Mouse (Mus musculus) heart, postnatal 14 days (tissue): ENCODE results near the gene Srpx. TPM values are rescaled to one million over a fixed set of nuclear protein-coding genes. Genes with fewer than 3 reads are reported as not detected.

ENCODE experiments used
- DNase-seq, 2 experiments: peaks; one replicate each; pipeline ENCODE4 v3.0.0; 2021 to 2022
- intact Hi-C: fragments of 180-260 bp; cut with DNase I; formaldehyde crosslinking; loops from one replicate; pipeline ENCODE4 v1.15.1; 2025
- long read RNA-seq, 2 experiments: library from polyadenylated mRNA; stranded (forward); transcript quantifications; one replicate each; pipeline ENCODE4 v2.0.0; 2021
- total RNA-seq, 2 experiments: library from RNA; stranded (reverse); gene quantifications; 2 replicates each; pipeline ENCODE4 v1.2.3; 2021

Gene Srpx
- total RNA-seq, result 1 to 10 TPM; 4.9 to 8.8 TPM
- long read RNA-seq, experiment 1, partial matches to known transcripts, result 0 of 5 reads
- long read RNA-seq, experiment 1, other reads (novel, unspliced or antisense), result 0 of 5 reads
- long read RNA-seq, experiment 2, partial matches to known transcripts, result 0 of 4 reads
- long read RNA-seq, experiment 2, other reads (novel, unspliced or antisense), result 0 of 4 reads

DNA sequence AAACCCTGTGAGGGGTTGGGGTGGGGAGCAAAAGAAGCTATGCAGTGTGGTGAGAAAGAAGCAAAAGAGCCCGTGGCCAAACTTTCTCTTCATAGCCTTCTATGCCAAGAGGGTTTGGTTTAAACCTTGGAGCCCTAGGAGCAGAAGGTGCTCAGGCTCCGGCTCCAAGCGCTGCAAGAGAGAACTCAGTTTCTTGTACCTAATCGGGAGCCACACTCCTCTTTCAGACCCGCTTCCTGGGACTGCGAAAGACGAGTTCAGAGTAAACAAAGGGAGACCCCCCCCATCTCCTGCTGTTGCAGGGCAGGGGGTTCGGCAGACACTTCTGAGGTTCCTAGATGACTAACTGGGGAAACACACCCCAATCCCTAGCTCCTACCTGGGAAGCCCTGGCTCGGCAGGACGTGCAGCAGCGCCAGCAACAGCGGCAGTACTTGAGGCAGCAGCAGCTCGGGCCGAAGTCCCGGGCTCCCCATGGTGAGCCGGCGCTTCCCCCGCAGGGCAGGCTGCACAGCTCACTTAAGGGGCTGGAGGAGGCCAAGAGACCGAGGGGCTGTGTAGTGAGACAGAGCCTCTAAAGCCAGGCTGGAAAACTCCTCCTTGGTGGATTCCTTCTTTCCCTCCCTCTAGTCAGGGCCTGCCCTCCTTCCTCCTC lies at the start of gene Srpx:
Gene Srpx (minus strand): TSS at position 645 of the 655 bp plus-strand sequence.
- intact Hi-C loops, result no loop called here
- DNase-seq, result peak in 1 of 2 experiments; percentile 6

GRCm38 (mm10) chrX:10152390-10152789 lies 34.9 kb upstream of the Srpx start:
- intact Hi-C loops, result no loop called here
- no peak for DNase-seq

GRCm38 (mm10) chrX:10115780-10116179 lies 1.7 kb downstream of the Srpx start:
- intact Hi-C loops, result no loop called here
- no peak for DNase-seq

GRCm38 (mm10) chrX:10110736-10111135 lies 6.8 kb downstream of the Srpx start:
- no peak for DNase-seq
- intact Hi-C loops, result no loop called here

DNA sequence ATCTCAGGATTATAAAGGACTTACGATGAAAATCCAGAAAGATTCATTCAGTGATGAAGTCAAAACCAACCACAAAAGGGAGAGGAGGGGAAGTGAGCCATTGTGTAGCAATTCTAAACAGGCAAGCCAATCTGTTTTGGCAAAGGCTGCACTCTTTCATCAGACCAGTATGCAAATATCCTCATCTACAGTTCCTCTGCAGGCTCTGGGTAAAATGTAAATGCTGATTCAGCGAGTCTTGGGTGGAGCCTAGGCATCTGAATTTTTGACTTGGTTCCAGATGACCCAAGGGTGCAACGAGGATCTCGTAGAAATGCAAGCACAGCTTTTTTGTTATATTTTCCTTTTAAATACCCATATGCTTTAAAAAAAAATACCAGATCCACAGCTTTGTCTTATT lies 9.0 kb downstream of the Srpx start:
- intact Hi-C loops, result no loop called here

GRCm38 (mm10) chrX:10105475-10105874 lies 12.0 kb downstream of the Srpx start:
- intact Hi-C loops, result no loop called here
- DNase-seq, result no peak

More for the DNA sequence above, 9.0 kb downstream of the Srpx start:
- no peak for DNase-seq

DNA sequence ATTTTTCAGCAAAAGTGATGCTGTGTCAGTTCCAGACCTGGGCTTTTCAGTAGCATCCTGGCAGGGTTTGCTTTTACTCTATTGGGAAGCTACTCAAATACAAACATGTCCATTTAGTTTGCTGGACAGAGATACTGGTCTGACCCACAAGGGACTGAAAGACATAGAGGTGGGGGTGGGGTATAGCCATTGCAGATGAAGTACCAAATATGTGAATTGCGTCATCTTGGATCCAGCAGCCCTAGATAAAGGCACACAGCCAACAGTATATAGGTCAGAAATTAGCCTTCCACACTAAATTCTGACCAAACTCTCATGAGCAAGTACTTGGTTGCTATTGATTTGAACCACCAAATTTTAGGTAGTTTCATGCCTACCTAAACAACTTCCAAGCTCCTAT lies 14.8 kb downstream of the Srpx start:
- no peak for DNase-seq
- intact Hi-C loops, result no loop called here

GRCm38 (mm10) chrX:10095797-10096196 lies 21.7 kb downstream of the Srpx start:
- intact Hi-C loops, result no loop called here
- DNase-seq, result no peak

- no peak for DNase-seq
- intact Hi-C loops, result no loop called here
Observed at GRCm38 (mm10) chrX:10080385-10080784, 37.1 kb downstream of the Srpx start.

DNA sequence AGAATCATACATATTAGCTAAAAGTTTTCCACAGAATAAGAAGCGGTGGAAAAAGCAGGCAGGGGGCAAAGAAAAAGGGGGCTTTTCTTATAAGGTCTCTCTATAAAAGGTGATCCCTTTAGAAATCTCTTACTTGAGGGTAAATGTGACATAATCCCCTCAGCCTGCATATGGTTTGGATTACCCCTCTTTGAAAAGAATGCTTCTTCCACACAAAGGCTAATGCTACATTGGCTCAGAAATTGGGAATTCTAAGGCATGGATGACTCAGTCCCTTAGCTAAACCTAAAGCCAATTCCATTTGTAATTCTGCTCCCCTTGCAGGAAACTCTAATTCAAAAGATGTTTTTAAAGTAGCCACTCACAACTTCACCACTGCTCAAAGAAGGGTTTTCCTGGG lies 37.5 kb downstream of the Srpx start:
- no peak for DNase-seq
- intact Hi-C loops, result loop anchor here (10.0 kb wide), 1 partner anchor 125 kb away; no protein-coding TSS in a partner anchor

- no peak for DNase-seq
- intact Hi-C loops, result loop anchor here (10.0 kb wide), 1 partner anchor 131 kb away; no protein-coding TSS in a partner anchor
Observed at GRCm38 (mm10) chrX:10073966-10074365, 43.5 kb downstream of the Srpx start.

DNA sequence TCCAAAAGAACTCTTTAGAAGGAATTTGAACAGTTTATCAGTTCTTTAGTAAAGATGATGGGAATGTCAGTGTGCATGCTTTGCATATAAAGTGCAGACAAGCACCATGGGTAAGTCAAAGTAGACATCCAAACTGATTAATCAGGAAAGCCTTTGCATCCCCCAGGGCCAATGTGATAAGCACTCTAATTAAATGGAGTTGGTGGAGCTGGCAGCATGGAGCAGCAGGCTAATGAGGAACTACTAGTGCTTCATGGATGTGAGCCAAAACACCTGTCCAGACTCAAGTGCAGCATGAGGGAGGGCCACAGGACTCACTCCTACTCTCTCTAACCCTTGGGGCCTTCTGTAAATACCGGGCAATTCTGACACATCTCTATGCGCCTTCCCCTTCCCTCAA lies 46.0 kb downstream of the Srpx start:
- intact Hi-C loops, result loop anchor here (10.0 kb wide), 1 partner anchor 133 kb away; no protein-coding TSS in a partner anchor
- DNase-seq, result no peak

DNA sequence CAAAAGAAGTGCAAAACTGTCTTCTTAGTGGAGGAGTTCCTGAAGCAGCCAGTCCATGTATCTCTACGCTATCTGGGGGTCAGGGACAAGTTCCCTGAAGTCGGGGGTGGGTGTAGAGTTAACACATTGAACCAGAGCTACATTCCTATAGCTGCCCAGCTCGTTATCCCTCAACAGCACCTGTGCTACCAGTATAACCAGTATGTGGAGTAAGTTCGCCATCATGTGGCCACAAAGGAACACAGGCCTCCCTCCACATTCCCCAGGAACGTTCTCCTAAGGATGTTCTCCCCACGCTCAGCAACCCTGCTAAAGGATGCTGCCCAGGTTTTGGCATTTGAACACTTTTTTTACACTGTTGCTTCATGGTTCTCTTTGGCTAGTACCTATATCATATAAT lies 46.8 kb downstream of the Srpx start:
- intact Hi-C loops, result loop anchor here (10.0 kb wide), 1 partner anchor 134 kb away; no protein-coding TSS in a partner anchor
- peak in 1 of 2 experiments; percentile 15 for DNase-seq

GRCm38 (mm10) chrX:10069405-10069804 lies 48.1 kb downstream of the Srpx start:
- intact Hi-C loops, result no loop called here
- no peak for DNase-seq

GRCm38 (mm10) chrX:10063781-10064180 lies 53.7 kb downstream of the Srpx start:
- no peak for DNase-seq
- intact Hi-C loops, result no loop called here

DNA sequence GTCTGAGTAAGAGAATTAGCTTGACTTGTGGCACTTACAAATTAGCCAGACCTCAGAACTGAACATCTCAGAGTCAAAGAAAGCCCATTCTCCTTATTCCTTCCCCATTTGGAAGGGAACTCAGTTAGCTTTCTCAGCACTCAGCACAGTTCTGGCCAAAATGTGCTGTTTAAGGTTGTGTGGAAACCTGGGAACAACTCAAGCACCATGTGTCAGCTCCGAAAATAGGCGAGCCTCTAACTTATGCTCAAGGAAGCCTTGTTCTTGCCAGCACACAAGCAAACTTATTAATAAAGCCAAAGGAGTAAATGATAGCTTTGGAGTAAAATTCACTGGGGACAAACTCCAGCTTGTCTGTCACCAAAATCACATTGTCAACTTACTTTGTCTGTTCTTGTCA lies 54.1 kb downstream of the Srpx start:
- intact Hi-C loops, result no loop called here
- no peak for DNase-seq

DNA sequence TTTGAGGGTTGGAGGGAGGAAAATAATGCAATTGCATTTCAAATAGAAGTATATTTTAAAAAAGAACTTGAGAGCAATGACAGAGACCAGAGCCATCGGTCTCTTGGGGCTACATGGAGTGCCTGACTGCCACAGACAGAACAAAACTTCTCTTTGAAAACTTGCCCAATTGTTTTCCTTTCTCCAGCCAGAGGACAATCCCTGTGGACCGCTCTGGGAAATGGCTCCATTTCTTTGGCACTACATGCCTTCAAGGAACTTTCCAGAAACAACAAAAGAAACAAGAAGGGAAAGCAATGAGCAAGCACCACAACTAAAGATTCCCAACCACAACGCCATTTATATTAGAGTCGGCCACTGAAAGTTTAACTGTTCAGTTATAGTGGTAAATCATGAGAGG lies 55.3 kb downstream of the Srpx start:
- DNase-seq, result peak; percentile 5 to 12

DNA sequence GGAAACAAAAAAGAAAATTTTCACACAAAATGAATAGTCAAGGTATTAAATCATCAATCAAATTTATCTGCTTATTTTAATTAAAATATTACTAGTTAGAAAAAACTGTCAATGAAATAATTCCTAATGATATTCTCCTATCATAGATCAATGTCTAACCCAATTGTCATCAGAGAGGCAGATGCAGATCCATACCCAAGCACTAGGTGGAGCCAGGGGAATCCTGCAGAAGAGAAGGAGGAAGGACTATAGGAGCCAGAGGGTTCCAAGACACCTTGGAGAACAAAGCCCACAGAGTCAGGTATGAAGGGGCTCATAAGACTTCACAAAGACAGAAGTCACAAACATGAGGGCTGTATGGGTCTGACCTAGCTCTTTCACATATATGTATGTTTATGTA lies 82.8 kb downstream of the Srpx start:
- intact Hi-C loops, result no loop called here

More for the DNA sequence above, 55.3 kb downstream of the Srpx start:
- intact Hi-C loops, result no loop called here

GRCm38 (mm10) chrX:10010202-10010601 lies 107.3 kb downstream of the Srpx start:
- intact Hi-C loops, result no loop called here
- no peak for DNase-seq

More for the DNA sequence above, 82.8 kb downstream of the Srpx start:
- peak; percentile 1 to 6 for DNase-seq

- no peak for DNase-seq
- intact Hi-C loops, result no loop called here
Observed at GRCm38 (mm10) chrX:10007675-10008270, 109.7 kb downstream of the Srpx start.

GRCm38 (mm10) chrX:10005946-10006345 lies 111.6 kb downstream of the Srpx start:
- DNase-seq, result no peak
- intact Hi-C loops, result no loop called here

DNA sequence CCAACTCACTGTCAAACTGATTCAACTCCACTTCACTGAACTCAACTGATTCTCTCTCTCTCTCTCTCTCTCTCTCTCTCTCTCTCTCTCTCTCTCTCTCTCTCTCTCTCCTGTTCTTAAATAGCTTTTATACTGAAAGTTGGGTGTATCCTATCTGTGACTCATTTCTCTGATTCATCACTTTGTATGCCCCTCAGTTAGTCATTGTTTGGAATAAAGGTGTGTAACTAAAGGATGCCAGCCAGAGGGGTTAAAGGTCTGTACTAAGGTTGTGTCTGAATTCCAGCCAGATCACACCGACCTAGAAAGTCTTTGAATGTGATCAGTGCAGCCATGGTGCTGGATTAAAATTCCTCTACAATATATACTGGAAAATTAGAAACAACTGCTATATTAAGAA lies 116.8 kb downstream of the Srpx start:
- intact Hi-C loops, result no loop called here
- DNase-seq, result no peak
